Mouse (Mus musculus) hindbrain, embryonic 16.5 days (tissue): Measurements from ENCODE around the gene Arhgef33. TPM values are rescaled to one million over a fixed set of nuclear protein-coding genes. Genes with fewer than 3 reads are reported as not detected.

Source experiments
- ATAC-seq: fragments of 200-750 bp; cut with Nextera tagmentation; 2 replicates; pipeline ENCODE4 v1.8.0; 2017; ENCODE audit warnings: moderate TSS enrichment, moderate library complexity
- H3K27ac ChIP-seq: fragments of 300-500 bp; sonication (generic); 2 replicates; pipeline ENCODE4 v1.5.1; 2014; ENCODE audit warnings: low read depth, mild to moderate bottlenecking, control low read depth, low read length, moderate library complexity
- H3K27me3 ChIP-seq: fragments of 300-500 bp; sonication (generic); replicated peaks from 2 replicates; pipeline ENCODE4 v1.6.1; 2014; ENCODE audit warnings: low read length; ENCODE audit not compliant: control insufficient read depth, insufficient read depth
- H3K36me3 ChIP-seq: fragments of 300-500 bp; sonication (generic); 2 replicates; pipeline ENCODE4 v1.6.1; 2014; ENCODE audit warnings: mild to moderate bottlenecking, low read length, moderate library complexity, mixed read lengths; ENCODE audit not compliant: control insufficient read depth, insufficient read depth
- H3K4me1 ChIP-seq: fragments of 300-500 bp; sonication (generic); 2 replicates; pipeline ENCODE4 v1.6.1; 2014; ENCODE audit warnings: low read depth, low read length; ENCODE audit not compliant: control insufficient read depth, insufficient read depth
- H3K4me2 ChIP-seq: fragments of 300-500 bp; sonication (generic); 2 replicates; pipeline ENCODE4 v1.6.1; 2014; ENCODE audit warnings: mild to moderate bottlenecking, low read length, control low read depth, moderate library complexity
- H3K4me3 ChIP-seq: fragments of 300-500 bp; sonication (generic); 2 replicates; pipeline ENCODE4 v1.5.1; 2014; ENCODE audit warnings: mild to moderate bottlenecking, low read length, control low read depth, moderate library complexity
- H3K9ac ChIP-seq: fragments of 300-500 bp; sonication (generic); 2 replicates; pipeline ENCODE4 v1.6.1; 2014; ENCODE audit warnings: low read depth, mild to moderate bottlenecking, control low read depth, low read length, moderate library complexity
- H3K9me3 ChIP-seq: fragments of 300-500 bp; sonication (generic); 2 replicates; pipeline ENCODE4 v1.6.1; 2014; ENCODE audit warnings: mild to moderate bottlenecking, low read length, moderate library complexity; ENCODE audit not compliant: control insufficient read depth
- WGBS: fragments of 180-500 bp; shearing (Covaris S2); extraction: QIAGEN DNeasy Blood & Tissue Kit; methylation state at CpG from one replicate; pipeline ENCODE4 v1.1.7; 2014; 5-methylcytosine and 5-hydroxymethylcytosine counted together
- polyA plus RNA-seq: library from polyadenylated mRNA; unstranded; fragments of >200 nt; fragmentation: Nextera tagmentation; extraction: Ambion mirVana; gene quantifications from 2 replicates; pipeline ENCODE4 v1.2.1, GENCODE M21; 2015

The Arhgef33 gene
- polyA plus RNA-seq, 1 experiment from 2014 or later, result 2.6 TPM

- H3K36me3 ChIP-seq, result no peaks in the 10 kb centered on the region
- no peaks in the 10 kb centered on the region for H3K9me3 ChIP-seq
- WGBS, result 2% methylated on average over 31 of the region's 35 CpGs
- peak within 1 kb of the TSS; percentile 95 for H3K9ac ChIP-seq
- no peaks in the 10 kb centered on the region for H3K27me3 ChIP-seq
- peak within 1 kb of the TSS; percentile 98 for H3K4me3 ChIP-seq
- peak within 1 kb of the TSS; percentile 70 for H3K4me2 ChIP-seq
- peak within 1 kb of the TSS; percentile 96 for H3K27ac ChIP-seq
- H3K4me1 ChIP-seq, result peaks cover 11% of the 10 kb centered on the region
- peak; percentile 99 for ATAC-seq
These were observed 17.0 kb upstream of the Arhgef33 start, which contains the start of the genes Morn2 and Dhx57 for GRCm38 (mm10) chr17:80290074-80290657. Gene Morn2 (plus strand): TSS chr17:80290203. Gene Dhx57 (minus strand): TSS chr17:80290476.

DNA sequence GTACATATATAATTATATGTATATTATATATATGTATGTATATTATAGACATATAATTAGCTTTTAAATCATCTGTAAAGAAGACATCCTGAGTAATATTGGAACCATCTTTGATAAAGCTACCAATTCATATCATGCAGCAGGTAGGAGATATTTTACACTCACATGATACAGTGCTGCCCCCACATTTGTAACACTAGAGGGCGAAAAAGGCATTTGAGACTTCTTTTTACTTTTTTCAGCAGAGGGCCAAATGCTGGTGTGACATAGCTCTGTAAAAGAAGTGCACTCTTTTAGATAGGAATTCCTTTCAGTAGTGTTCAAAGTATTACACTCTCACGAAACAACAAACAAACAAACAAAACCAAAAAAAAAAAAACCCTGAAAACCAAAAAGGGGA, 16.1 kb upstream of the Arhgef33 start:
- no peak overlapping the region for H3K9ac ChIP-seq
- peak; percentile 10; the same call in 1 of the 2 replicates for ATAC-seq
- peaks cover 11% of the 10 kb centered on the region for H3K4me1 ChIP-seq
- H3K9me3 ChIP-seq, result no peaks in the 10 kb centered on the region
- H3K27me3 ChIP-seq, result no peaks in the 10 kb centered on the region
- no peaks in the 10 kb centered on the region for H3K36me3 ChIP-seq
- no peak overlapping the region for H3K4me3 ChIP-seq
- no peak overlapping the region; the same call in 1 of the 2 replicates for H3K4me2 ChIP-seq
- H3K27ac ChIP-seq, result no peak overlapping the region
- WGBS, result 28% methylated on average over 2 of the region's 2 CpGs

GRCm38 (mm10) chr17:80295258-80295657, 11.9 kb upstream of the Arhgef33 start:
- Histone ChIP-seq H3K9me3 (no peaks in the 10 kb centered on the region), H3K4me1 (no peaks in the 10 kb centered on the region), H3K4me2 (no peak overlapping the region), H3K27me3 (no peaks in the 10 kb centered on the region), H3K4me3 (no peak overlapping the region), H3K36me3 (no peaks in the 10 kb centered on the region), H3K27ac (no peak overlapping the region), H3K9ac (no peak overlapping the region)
- WGBS, result 87% methylated on average over 5 of the region's 5 CpGs
- ATAC-seq, result no peak

DNA sequence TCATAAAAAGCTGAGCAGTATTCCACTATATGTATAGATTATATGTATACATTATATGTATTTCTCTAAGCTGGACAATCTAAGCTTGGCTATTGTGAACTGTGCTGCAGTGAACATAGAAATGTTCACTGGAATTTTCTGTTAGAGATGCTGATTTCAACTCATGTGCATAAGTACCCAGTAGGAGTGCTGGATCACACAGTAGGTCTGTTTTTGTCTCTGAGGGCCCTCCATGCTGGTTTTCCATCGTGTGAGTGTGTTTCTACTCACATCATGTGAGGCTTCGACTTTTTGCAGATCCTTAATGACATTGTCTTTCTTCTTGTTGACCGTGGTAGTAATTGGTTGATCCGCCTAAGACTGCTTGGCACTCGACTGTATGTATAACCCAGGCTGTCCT, 8.4 kb upstream of the Arhgef33 start:
- H3K27me3 ChIP-seq, result no peaks in the 10 kb centered on the region
- no peak overlapping the region for H3K9ac ChIP-seq
- H3K4me3 ChIP-seq, result no peak overlapping the region
- 93% methylated on average over 5 of the region's 5 CpGs for WGBS
- no peak overlapping the region for H3K4me2 ChIP-seq
- no peak for ATAC-seq
- H3K4me1 ChIP-seq, result no peaks in the 10 kb centered on the region
- no peak overlapping the region for H3K27ac ChIP-seq
- H3K36me3 ChIP-seq, result no peaks in the 10 kb centered on the region
- no peaks in the 10 kb centered on the region for H3K9me3 ChIP-seq

- no peaks in the 10 kb centered on the region for H3K27me3 ChIP-seq
- no peaks in the 10 kb centered on the region for H3K36me3 ChIP-seq
- no peaks in the 10 kb centered on the region for H3K9me3 ChIP-seq
- peak; percentile 42; the same call in 1 of the 2 replicates for ATAC-seq
- no peak overlapping the region for H3K4me3 ChIP-seq
- no peak overlapping the region; the same call in 1 of the 2 replicates for H3K4me2 ChIP-seq
- no peak overlapping the region for H3K9ac ChIP-seq
- no peaks in the 10 kb centered on the region; the same call in 1 of the 2 replicates for H3K4me1 ChIP-seq
- no peak overlapping the region for H3K27ac ChIP-seq
- WGBS, result 52% methylated on average over 9 of the region's 9 CpGs
These were observed 4.6 kb downstream of the Arhgef33 start for GRCm38 (mm10) chr17:80311761-80312160.

GRCm38 (mm10) chr17:80312405-80312804, 5.2 kb downstream of the Arhgef33 start:
- no peak overlapping the region for H3K27ac ChIP-seq
- H3K9me3 ChIP-seq, result no peaks in the 10 kb centered on the region
- no peaks in the 10 kb centered on the region for H3K27me3 ChIP-seq
- peak; percentile 24; the same call in 1 of the 2 replicates for ATAC-seq
- H3K4me3 ChIP-seq, result no peak overlapping the region
- H3K4me2 ChIP-seq, result no peak overlapping the region
- WGBS, result 81% methylated on average over 4 of the region's 4 CpGs
- H3K9ac ChIP-seq, result no peak overlapping the region
- no peaks in the 10 kb centered on the region; the same call in 1 of the 2 replicates for H3K4me1 ChIP-seq
- H3K36me3 ChIP-seq, result no peaks in the 10 kb centered on the region

DNA sequence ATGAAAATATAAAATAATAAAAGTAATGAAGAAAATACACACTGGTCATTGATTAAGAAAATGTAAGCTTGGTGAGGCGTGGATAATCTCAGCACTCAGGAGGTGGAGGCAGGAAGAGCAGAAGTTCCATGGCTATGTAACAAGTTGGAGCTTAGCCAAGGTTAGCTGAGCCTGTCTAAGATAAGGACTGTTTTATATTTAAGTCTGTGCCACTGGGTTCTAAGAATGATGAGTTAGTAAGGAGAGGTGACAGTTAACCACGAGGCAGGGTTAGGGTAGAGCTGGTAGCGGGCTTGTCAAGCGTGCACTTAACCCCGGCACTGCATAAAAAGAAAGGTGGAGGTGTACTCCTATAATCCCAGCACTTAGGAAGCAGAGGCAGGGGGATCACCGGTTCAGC, 15.0 kb downstream of the Arhgef33 start:
- no peak for ATAC-seq
- Histone ChIP-seq H3K4me1 (no peaks in the 10 kb centered on the region), H3K4me3 (no peak overlapping the region), H3K27me3 (no peaks in the 10 kb centered on the region), H3K9ac (no peak overlapping the region), H3K4me2 (no peak overlapping the region), H3K9me3 (no peaks in the 10 kb centered on the region), H3K36me3 (no peaks in the 10 kb centered on the region), H3K27ac (no peak overlapping the region)
- WGBS, result 89% methylated on average over 6 of the region's 6 CpGs

DNA sequence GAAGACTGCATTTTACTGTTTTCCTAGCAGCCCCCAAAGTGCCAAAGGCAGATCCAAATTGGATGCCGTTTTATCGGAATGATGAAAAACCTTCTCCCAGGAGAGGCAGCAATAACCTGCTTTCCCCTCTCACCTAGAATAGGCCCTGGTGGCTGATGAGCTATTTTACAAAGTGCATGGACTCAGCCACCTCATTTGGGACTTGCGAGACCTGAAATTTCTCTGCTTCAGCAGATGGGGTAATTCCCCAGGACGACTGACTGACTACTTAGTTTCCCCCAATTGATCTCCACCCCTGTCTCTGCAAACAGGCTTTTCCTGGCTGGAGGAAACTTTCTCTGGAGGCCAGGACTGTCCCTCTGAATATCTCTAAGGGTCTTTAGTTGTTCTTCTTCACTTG, 15.8 kb downstream of the Arhgef33 start:
- WGBS, result 63% methylated on average over 4 of the region's 4 CpGs
- no peaks in the 10 kb centered on the region for H3K36me3 ChIP-seq
- no peak overlapping the region for H3K9ac ChIP-seq
- H3K4me3 ChIP-seq, result no peak overlapping the region
- no peak overlapping the region for H3K4me2 ChIP-seq
- no peak overlapping the region for H3K27ac ChIP-seq
- H3K9me3 ChIP-seq, result no peaks in the 10 kb centered on the region
- H3K27me3 ChIP-seq, result no peaks in the 10 kb centered on the region
- H3K4me1 ChIP-seq, result no peaks in the 10 kb centered on the region
- no peak for ATAC-seq

GRCm38 (mm10) chr17:80323658-80324057, 16.5 kb downstream of the Arhgef33 start:
- 79% methylated on average over 8 of the region's 8 CpGs for WGBS
- H3K4me3 ChIP-seq, result no peak overlapping the region
- no peaks in the 10 kb centered on the region for H3K9me3 ChIP-seq
- no peaks in the 10 kb centered on the region for H3K36me3 ChIP-seq
- H3K4me1 ChIP-seq, result no peaks in the 10 kb centered on the region
- no peak overlapping the region for H3K9ac ChIP-seq
- H3K27me3 ChIP-seq, result no peaks in the 10 kb centered on the region
- no peak overlapping the region for H3K27ac ChIP-seq
- H3K4me2 ChIP-seq, result no peak overlapping the region
- no peak for ATAC-seq
